Mouse (Mus musculus) left cerebral cortex, postnatal 14 days (tissue): ENCODE results near the gene Grk4. TPM values are rescaled to one million over a fixed set of nuclear protein-coding genes. Genes with fewer than 3 reads are reported as not detected.

Experiments
- microRNA-seq, 2 experiments: library from miRNA; unstranded; fragments of <30 nt; microRNA quantifications; one replicate each; pipeline ENCODE4 v1.2.0; 2022
- total RNA-seq, 2 experiments: library from RNA; stranded (reverse); gene quantifications; 2 replicates each; pipeline ENCODE4 v1.2.3; 2021

Gene Grk4
- total RNA-seq, 2 experiments from 2014 or later, result 3.4 to 4.0 TPM

Small RNAs within 50 kb of the gene (microRNA-seq; reads per million reads assigned to microRNA genes)
- 0 reads per million in 2 experiments for gene Mir467g

Other genes starting within 250 kb of the Grk4 start
- 10 to 100 TPM in 1 of 2 experiments, 1 to 10 TPM in 1; 9.2 to 11.7 TPM for gene Tnip2, start 146.4 kb upstream of the Grk4 start, total RNA-seq
- 1 to 10 TPM; 2.8 to 4.6 TPM for gene Sh3bp2, start 134.5 kb upstream of the Grk4 start, total RNA-seq
- 100 to 1,000 TPM; 361 to 367 TPM for gene Add1, start 86.7 kb upstream of the Grk4 start, total RNA-seq
- 10 to 100 TPM; 39.9 to 42.8 TPM for gene Mfsd10, start 23.2 kb upstream of the Grk4 start, total RNA-seq
- 10 to 100 TPM; 13.5 to 13.7 TPM for gene Nop14, start 231 bp upstream of the Grk4 start, total RNA-seq
- gene Htt, start 101.4 kb downstream of the Grk4 start, total RNA-seq, result 10 to 100 TPM; 70.9 to 84.1 TPM
- 10 to 100 TPM; 10.1 to 10.3 TPM for gene Msantd1, start 247.6 kb downstream of the Grk4 start, total RNA-seq